ENCODE assay signal across 8 mouse cellular contexts in the genomic region with DNA sequence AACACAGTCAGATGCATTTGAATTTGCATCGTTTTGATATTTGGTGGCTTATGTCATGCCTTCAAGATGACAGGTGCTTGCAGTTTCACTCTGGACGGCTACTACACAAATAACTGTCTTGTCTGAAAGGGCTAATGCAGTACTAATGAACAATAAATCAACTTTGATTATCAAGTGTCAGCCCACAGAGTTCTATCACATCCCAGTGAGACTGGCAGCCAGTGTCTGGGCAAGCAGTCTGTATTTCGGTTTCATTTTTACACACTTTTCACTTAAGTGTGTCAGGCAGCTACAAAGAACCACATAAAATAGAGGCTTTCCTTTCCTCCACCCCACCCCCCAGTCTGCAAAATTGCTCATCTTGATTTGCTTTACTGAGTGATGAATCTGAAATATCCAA.
A peak's percentile ranks its signal among the peaks of the same experiment; 100 is the strongest.
DNase-seq lines count a peak whose midpoint lies in the region; ATAC-seq lines count a peak whose summit lies in the region.

No protein-coding gene starts in this region.

- no peaks in the 10 kb centered on the region for H3K36me3 ChIP-seq in heart, embryonic 16.5 days (ENCODE audit: control insufficient read depth, insufficient read depth)
- no peaks in the 10 kb centered on the region for H3K36me3 ChIP-seq in hindbrain, embryonic 16.5 days (ENCODE audit: control insufficient read depth, insufficient read depth, low read length)

- H3K9ac ChIP-seq in heart, embryonic 16.5 days (ENCODE audit: low read length), result peak overlapping the region; percentile 70
- H3K9ac ChIP-seq in hindbrain, embryonic 16.5 days (ENCODE audit: low read depth, low read length), result 0 out of 2 replicates have a peak overlapping the region, but pooled peaks have one; percentile 19

- no peak for DNase-seq in heart, postnatal 4 days
- DNase-seq in NIH3T3 (ENCODE audit: low read depth), result peak; percentile 32
- peak; percentile 76 for DNase-seq in naive thymus-derived CD4-positive, alpha-beta T cell, adult 2 months (ENCODE audit: low read depth)
- no peak for DNase-seq in gastrocnemius, postnatal 10 days
- DNase-seq in right cerebral cortex, adult 18-20 months, result no peak
- DNase-seq in cerebellum, postnatal 14 days, result no peak

- H3K9me3 ChIP-seq in heart, embryonic 16.5 days (replicated peaks; ENCODE audit: control insufficient read depth, low read length), result no peaks in the 10 kb centered on the region
- H3K9me3 ChIP-seq in hindbrain, embryonic 16.5 days (ENCODE audit: control insufficient read depth, low read length), result no peaks in the 10 kb centered on the region

- peak overlapping the region; percentile 49 for H3K4me3 ChIP-seq in heart, embryonic 16.5 days (ENCODE audit: low read length)
- H3K4me3 ChIP-seq in hindbrain, embryonic 16.5 days (ENCODE audit: low read length), result peak overlapping the region; percentile 12; the same call in 1 of the 2 replicates

- no peaks in the 10 kb centered on the region for H3K27me3 ChIP-seq in heart, embryonic 16.5 days (ENCODE audit: control insufficient read depth, insufficient read depth, low read length)
- H3K27me3 ChIP-seq in hindbrain, embryonic 16.5 days (replicated peaks; ENCODE audit: control insufficient read depth, insufficient read depth, low read length), result peaks cover 2% of the 10 kb centered on the region; the same call in 1 of the 2 replicates

- ATAC-seq in heart, embryonic 16.5 days (replicated peaks; ENCODE audit: extremely low read depth, insufficient read depth, low FRiP score), result no peak
- ATAC-seq in hindbrain, embryonic 16.5 days, result no peak

- H3K4me2 ChIP-seq in heart, embryonic 16.5 days (ENCODE audit: low read depth, low read length), result peak overlapping the region; percentile 79
- H3K4me2 ChIP-seq in hindbrain, embryonic 16.5 days (ENCODE audit: low read length), result peak overlapping the region; percentile 30; the same call in 1 of the 2 replicates

- H3K4me1 ChIP-seq in heart, embryonic 16.5 days (ENCODE audit: control insufficient read depth, insufficient read depth, low read length), result peaks cover 35% of the 10 kb centered on the region
- H3K4me1 ChIP-seq in hindbrain, embryonic 16.5 days (ENCODE audit: control insufficient read depth, insufficient read depth, low read depth, low read length), result no peaks in the 10 kb centered on the region; the same call in 1 of the 2 replicates

- H3K27ac ChIP-seq in heart, embryonic 16.5 days (ENCODE audit: low read length), result peak overlapping the region; percentile 47
- no peak overlapping the region; the same call in 1 of the 2 replicates for H3K27ac ChIP-seq in hindbrain, embryonic 16.5 days (ENCODE audit: low read depth, low read length)

- 19% methylated on average over 3 of the region's 3 CpGs for WGBS in heart, embryonic 16.5 days
- WGBS in hindbrain, embryonic 16.5 days, result 43% methylated on average over 3 of the region's 3 CpGs

Comparison
In these comparisons a context has a peak if more than half of its experiments do, and no peak if none do; other contexts are left out.
1. DNase-seq: peak in NIH3T3 (single experiment) and naive thymus-derived CD4-positive, alpha-beta T cell, adult 2 months (single experiment); none in heart, postnatal 4 days (single experiment), gastrocnemius, postnatal 10 days (single experiment), right cerebral cortex, adult 18-20 months (single experiment) and cerebellum, postnatal 14 days (0 of 2).